Mouse (Mus musculus) lung, postnatal 0 days (tissue): ENCODE results near the gene Olfr1373.
"Not testable (repeated sequence)": the region's sequence is repeated elsewhere in the genome, so short reads cannot be mapped to it uniquely, and the experiment has no call there.

Source experiments
- CTCF ChIP-seq: IDR thresholded peaks from 2 replicates; pipeline ENCODE4 v1.5.1; 2016; ENCODE audit warnings: antibody characterized with exemption, mild to moderate bottlenecking
- EP300 ChIP-seq: IDR thresholded peaks from 2 replicates; pipeline ENCODE4 v1.6.1; 2016; ENCODE audit warnings: antibody characterized with exemption, mild to moderate bottlenecking, control low read depth

DNA sequence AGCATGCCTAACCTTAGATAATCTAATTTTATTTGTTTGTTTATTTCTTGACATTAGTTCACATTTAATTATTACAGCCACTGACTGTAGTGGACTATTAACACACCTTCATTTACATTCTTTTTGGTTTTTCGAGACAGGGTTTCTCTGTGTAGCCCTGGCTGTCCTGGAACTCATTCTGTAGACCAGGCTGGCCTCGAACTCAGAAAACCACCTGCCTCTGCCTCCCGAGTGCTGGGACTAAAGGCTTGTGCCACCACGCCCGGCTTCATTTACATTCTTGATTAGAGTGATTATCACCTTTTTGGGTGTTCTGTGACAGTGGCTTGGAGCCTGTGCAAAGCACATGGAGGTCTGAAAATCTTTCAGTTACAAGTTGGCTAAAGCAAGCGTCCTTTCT is 29.2 kb downstream of the Olfr1373 start:
- TF ChIP-seq CTCF, EP300: not testable (repeated sequence)
